Mouse (Mus musculus) limb, embryonic 11.5 days (tissue): ENCODE measurements around the gene Gp1bb. TPM values are rescaled to one million over a fixed set of nuclear protein-coding genes. Genes with fewer than 3 reads are reported as not detected.

Experiments used
- ATAC-seq: fragments of 200-750 bp; cut with Nextera tagmentation; 2 replicates; pipeline ENCODE4 v1.8.0; 2017; ENCODE audit warnings: low read depth; ENCODE audit not compliant: insufficient number of reproducible peaks, low FRiP score, low TSS enrichment
- DNase-seq: peaks from one replicate; pipeline ENCODE4 v3.0.0-alpha.2; 2015; ENCODE audit warnings: low spot score
- H3K27ac ChIP-seq: fragments of 300-500 bp; sonication (generic); replicated peaks from 2 replicates; pipeline ENCODE4 v1.5.1; 2014; ENCODE audit warnings: low read depth, mild to moderate bottlenecking, low read length
- H3K27me3 ChIP-seq: fragments of 300-500 bp; sonication (generic); 2 replicates; pipeline ENCODE4 v1.6.1; 2014; ENCODE audit warnings: mild to moderate bottlenecking, low read length, mixed read lengths; ENCODE audit not compliant: control insufficient read depth, insufficient read depth
- H3K36me3 ChIP-seq: fragments of 300-500 bp; sonication (generic); 2 replicates; pipeline ENCODE4 v1.6.1; 2014; ENCODE audit warnings: mild to moderate bottlenecking, low read length, moderate library complexity, mixed read lengths; ENCODE audit not compliant: control insufficient read depth, insufficient read depth
- H3K4me1 ChIP-seq: fragments of 300-500 bp; sonication (generic); 2 replicates; pipeline ENCODE4 v1.6.1; 2014; ENCODE audit warnings: low read length, mixed read lengths; ENCODE audit not compliant: control insufficient read depth, insufficient read depth
- H3K4me2 ChIP-seq: fragments of 300-500 bp; sonication (generic); 2 replicates; pipeline ENCODE4 v1.6.1; 2014; ENCODE audit warnings: low read depth, mild to moderate bottlenecking, moderate library complexity; ENCODE audit not compliant: severe bottlenecking
- H3K4me3 ChIP-seq: fragments of 300-500 bp; sonication (generic); 2 replicates; pipeline ENCODE4 v1.5.1; 2014; ENCODE audit warnings: low read depth, low read length
- H3K9ac ChIP-seq: fragments of 300-500 bp; sonication (generic); 2 replicates; pipeline ENCODE4 v1.6.1; 2014; ENCODE audit warnings: mild to moderate bottlenecking, low read length
- H3K9me3 ChIP-seq: fragments of 300-500 bp; sonication (generic); 2 replicates; pipeline ENCODE4 v1.6.1; 2016; ENCODE audit warnings: low read length; ENCODE audit not compliant: control insufficient read depth
- WGBS: fragments of 180-500 bp; shearing (Covaris S2); extraction: QIAGEN DNeasy Blood & Tissue Kit; methylation state at CpG from one replicate; pipeline ENCODE4 v1.1.7; 2014; 5-methylcytosine and 5-hydroxymethylcytosine counted together
- polyA plus RNA-seq: library from polyadenylated mRNA; unstranded; fragments of >200 nt; fragmentation: Nextera tagmentation; extraction: Ambion mirVana; gene quantifications from 2 replicates; pipeline ENCODE4 v1.2.1, GENCODE M21; 2014

The Gp1bb gene
- polyA plus RNA-seq, 1 experiment from 2014 or later, result 4.5 TPM

DNA sequence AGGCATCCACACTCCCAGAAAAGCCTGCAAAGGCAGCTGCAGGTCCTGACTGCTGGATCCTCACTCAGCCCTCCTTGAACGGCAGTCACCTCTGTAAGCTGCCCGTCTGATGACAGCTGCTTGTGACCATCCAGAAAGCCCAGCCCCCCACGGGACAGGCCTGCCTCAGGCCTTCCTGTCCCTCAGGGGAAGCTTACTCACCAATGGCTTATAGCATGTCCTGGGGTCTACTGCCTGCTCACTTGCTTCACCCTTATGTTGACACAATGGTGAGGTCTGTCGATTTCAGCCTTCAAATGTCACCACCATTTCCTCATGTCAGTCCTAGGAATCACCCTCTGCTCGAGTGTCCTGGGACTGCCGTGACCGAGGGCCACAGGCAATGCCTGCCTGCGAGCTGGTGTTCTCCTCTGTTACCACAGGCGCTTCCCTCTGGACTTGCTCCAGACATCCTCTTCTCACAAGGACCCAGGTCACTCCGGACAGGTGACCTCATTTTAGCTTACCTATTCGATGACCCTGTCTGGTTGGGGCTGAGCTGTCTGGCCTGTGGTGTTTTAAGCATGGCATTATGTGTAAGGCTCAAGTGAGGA is 21.3 kb upstream of the Gp1bb start:
- DNase-seq (no peak), ATAC-seq (no peak)
- WGBS, result 77% methylated on average over 11 of the region's 11 CpGs
- no peak overlapping the region for H3K27ac ChIP-seq
- no peaks in the 10 kb centered on the region for H3K27me3 ChIP-seq
- no peaks in the 10 kb centered on the region for H3K36me3 ChIP-seq
- no peak overlapping the region for H3K9ac ChIP-seq
- no peaks in the 10 kb centered on the region for H3K9me3 ChIP-seq
- H3K4me2 ChIP-seq, result no peak overlapping the region
- H3K4me3 ChIP-seq, result no peak overlapping the region
- no peaks in the 10 kb centered on the region for H3K4me1 ChIP-seq

DNA sequence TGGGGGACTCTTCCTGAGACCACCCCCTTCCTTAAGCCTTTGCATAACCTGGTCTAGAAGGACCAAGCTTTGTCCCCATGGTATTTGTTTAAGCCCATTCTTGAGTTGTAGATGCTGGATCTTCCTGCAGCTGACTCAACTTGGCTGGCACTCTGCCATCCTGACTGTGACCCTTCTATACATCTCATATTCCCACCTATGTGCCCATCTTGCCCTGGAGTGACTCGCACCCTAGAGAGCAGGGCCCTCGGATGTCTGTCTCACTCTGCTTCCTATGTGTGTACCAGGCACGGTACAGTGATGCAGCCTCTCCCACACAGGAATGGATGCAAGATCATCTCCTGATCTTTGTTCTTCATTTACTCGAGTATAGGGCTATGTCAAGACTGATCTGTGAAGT is 20.7 kb upstream of the Gp1bb start:
- Histone ChIP-seq H3K27ac (no peak overlapping the region), H3K27me3 (no peaks in the 10 kb centered on the region), H3K4me1 (no peaks in the 10 kb centered on the region), H3K4me2 (no peak overlapping the region), H3K36me3 (no peaks in the 10 kb centered on the region), H3K4me3 (no peak overlapping the region), H3K9ac (no peak overlapping the region), H3K9me3 (no peaks in the 10 kb centered on the region)
- no peak for DNase-seq
- WGBS, result 87% methylated on average over 4 of the region's 4 CpGs
- ATAC-seq, result no peak

GRCm38 (mm10) chr16:18642291-18642690 is 20.1 kb upstream of the Gp1bb start:
- H3K4me2 ChIP-seq, result no peak overlapping the region
- ATAC-seq (no peak), DNase-seq (no peak)
- no peak overlapping the region for H3K4me3 ChIP-seq
- WGBS, result 57% methylated on average over 7 of the region's 7 CpGs
- no peaks in the 10 kb centered on the region for H3K27me3 ChIP-seq
- H3K9ac ChIP-seq, result no peak overlapping the region
- H3K27ac ChIP-seq, result no peak overlapping the region
- H3K9me3 ChIP-seq, result no peaks in the 10 kb centered on the region
- no peaks in the 10 kb centered on the region for H3K4me1 ChIP-seq
- no peaks in the 10 kb centered on the region for H3K36me3 ChIP-seq

- no peak overlapping the region for H3K4me2 ChIP-seq
- no peak overlapping the region for H3K27ac ChIP-seq
- no peak for ATAC-seq
- WGBS, result 94% methylated on average over 1 of the region's 1 CpGs
- H3K9me3 ChIP-seq, result no peaks in the 10 kb centered on the region
- no peak overlapping the region for H3K4me3 ChIP-seq
- H3K36me3 ChIP-seq, result no peaks in the 10 kb centered on the region
- no peaks in the 10 kb centered on the region for H3K27me3 ChIP-seq
- H3K4me1 ChIP-seq, result no peaks in the 10 kb centered on the region
- H3K9ac ChIP-seq, result no peak overlapping the region
- no peak for DNase-seq
These were observed 17.3 kb upstream of the Gp1bb start for GRCm38 (mm10) chr16:18639382-18639929.

GRCm38 (mm10) chr16:18638396-18638795 is 16.2 kb upstream of the Gp1bb start:
- Histone ChIP-seq H3K4me2 (no peak overlapping the region), H3K27ac (no peak overlapping the region), H3K4me1 (no peaks in the 10 kb centered on the region), H3K36me3 (no peaks in the 10 kb centered on the region), H3K27me3 (no peaks in the 10 kb centered on the region), H3K4me3 (no peak overlapping the region), H3K9me3 (no peaks in the 10 kb centered on the region), H3K9ac (no peak overlapping the region)
- WGBS, result 58% methylated on average over 2 of the region's 2 CpGs
- DNase-seq (no peak), ATAC-seq (no peak)

DNA sequence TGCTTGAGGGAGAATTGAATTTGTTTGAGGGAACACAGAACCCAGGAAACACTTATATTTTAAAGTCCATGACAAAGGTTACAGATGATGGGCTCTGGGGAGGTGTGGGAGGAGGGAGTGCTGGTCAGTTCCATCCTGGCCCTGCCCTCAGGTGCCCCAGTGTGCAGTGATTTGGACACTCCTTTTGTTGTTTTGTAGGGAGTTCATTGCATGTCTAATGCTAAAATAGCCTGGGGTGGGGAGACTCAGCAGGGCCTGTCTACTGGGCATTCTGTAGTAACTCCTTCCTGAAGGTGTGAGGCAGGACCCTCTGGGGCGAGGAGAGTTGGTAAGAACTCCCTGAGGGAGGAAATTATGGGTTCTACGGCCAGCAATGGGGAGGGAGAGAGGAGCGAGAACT is 14.6 kb upstream of the Gp1bb start:
- Histone ChIP-seq H3K4me2 (no peak overlapping the region), H3K27me3 (no peaks in the 10 kb centered on the region), H3K4me1 (no peaks in the 10 kb centered on the region), H3K27ac (no peak overlapping the region), H3K9me3 (no peaks in the 10 kb centered on the region), H3K9ac (no peak overlapping the region), H3K4me3 (no peak overlapping the region), H3K36me3 (no peaks in the 10 kb centered on the region)
- DNase-seq (no peak), ATAC-seq (no peak)
- 54% methylated on average over 3 of the region's 3 CpGs for WGBS

- ATAC-seq, result no peak
- no peaks in the 10 kb centered on the region for H3K9me3 ChIP-seq
- no peaks in the 10 kb centered on the region for H3K36me3 ChIP-seq
- no peak overlapping the region for H3K4me2 ChIP-seq
- 81% methylated on average over 5 of the region's 5 CpGs for WGBS
- no peak overlapping the region for H3K4me3 ChIP-seq
- no peak overlapping the region for H3K9ac ChIP-seq
- DNase-seq, result no peak
- no peaks in the 10 kb centered on the region for H3K4me1 ChIP-seq
- no peak overlapping the region for H3K27ac ChIP-seq
- H3K27me3 ChIP-seq, result no peaks in the 10 kb centered on the region
These were observed 14.2 kb upstream of the Gp1bb start for GRCm38 (mm10) chr16:18636401-18636800.

DNA sequence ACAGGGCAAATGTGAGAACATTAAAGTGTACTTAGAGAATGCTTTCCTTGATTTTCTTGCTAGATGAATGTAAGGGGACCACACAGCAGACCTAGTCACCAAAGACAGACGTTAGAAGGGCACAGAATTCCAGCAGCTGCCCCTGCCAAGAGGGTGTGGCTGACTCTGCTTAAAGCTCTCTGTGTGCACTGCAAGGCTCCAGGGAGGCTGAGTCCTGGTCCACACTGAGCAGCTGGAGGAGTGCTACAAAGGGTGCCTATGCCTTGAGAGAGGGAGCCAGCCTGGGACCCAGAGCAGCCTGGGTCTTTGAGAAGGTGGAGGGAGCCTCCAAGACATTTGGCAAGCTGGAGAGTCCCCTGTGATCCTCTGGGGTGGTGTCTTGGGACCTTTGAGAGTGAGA is 11.1 kb upstream of the Gp1bb start:
- no peak overlapping the region for H3K4me3 ChIP-seq
- no peaks in the 10 kb centered on the region for H3K36me3 ChIP-seq
- H3K27ac ChIP-seq, result no peak overlapping the region
- H3K4me1 ChIP-seq, result peaks cover 9% of the 10 kb centered on the region
- H3K9me3 ChIP-seq, result no peaks in the 10 kb centered on the region
- DNase-seq (peak; percentile 19), ATAC-seq (no peak)
- H3K27me3 ChIP-seq, result no peaks in the 10 kb centered on the region
- H3K9ac ChIP-seq, result no peak overlapping the region
- H3K4me2 ChIP-seq, result no peak overlapping the region
- WGBS, result 39% methylated on average over 1 of the region's 1 CpGs

- peak; percentile 19 for DNase-seq
- Histone ChIP-seq H3K27me3 (no peaks in the 10 kb centered on the region), H3K27ac (no peak overlapping the region), H3K4me3 (no peak overlapping the region), H3K9ac (no peak overlapping the region), H3K36me3 (no peaks in the 10 kb centered on the region), H3K4me1 (peaks cover 11% of the 10 kb centered on the region), H3K9me3 (no peaks in the 10 kb centered on the region), H3K4me2 (no peak overlapping the region)
- ATAC-seq, result no peak
- 64% methylated on average over 2 of the region's 2 CpGs for WGBS
These were observed 10.6 kb upstream of the Gp1bb start for GRCm38 (mm10) chr16:18632816-18633215.
